Mouse (Mus musculus) frontal cortex, postnatal 14 days (tissue): Measurements from ENCODE around the gene Srsf9.
A peak's percentile ranks its signal among the peaks of the same experiment; 100 is the strongest.
"Not testable (repeated sequence)": the region's sequence is repeated elsewhere in the genome, so short reads cannot be mapped to it uniquely, and the experiment has no call there.

Source experiments
- DNase-seq, 2 experiments: peaks; one replicate each; pipeline ENCODE4 v3.0.0; 2022; ENCODE audit warnings: low spot score in 2 of 2

The Srsf9 gene

DNA sequence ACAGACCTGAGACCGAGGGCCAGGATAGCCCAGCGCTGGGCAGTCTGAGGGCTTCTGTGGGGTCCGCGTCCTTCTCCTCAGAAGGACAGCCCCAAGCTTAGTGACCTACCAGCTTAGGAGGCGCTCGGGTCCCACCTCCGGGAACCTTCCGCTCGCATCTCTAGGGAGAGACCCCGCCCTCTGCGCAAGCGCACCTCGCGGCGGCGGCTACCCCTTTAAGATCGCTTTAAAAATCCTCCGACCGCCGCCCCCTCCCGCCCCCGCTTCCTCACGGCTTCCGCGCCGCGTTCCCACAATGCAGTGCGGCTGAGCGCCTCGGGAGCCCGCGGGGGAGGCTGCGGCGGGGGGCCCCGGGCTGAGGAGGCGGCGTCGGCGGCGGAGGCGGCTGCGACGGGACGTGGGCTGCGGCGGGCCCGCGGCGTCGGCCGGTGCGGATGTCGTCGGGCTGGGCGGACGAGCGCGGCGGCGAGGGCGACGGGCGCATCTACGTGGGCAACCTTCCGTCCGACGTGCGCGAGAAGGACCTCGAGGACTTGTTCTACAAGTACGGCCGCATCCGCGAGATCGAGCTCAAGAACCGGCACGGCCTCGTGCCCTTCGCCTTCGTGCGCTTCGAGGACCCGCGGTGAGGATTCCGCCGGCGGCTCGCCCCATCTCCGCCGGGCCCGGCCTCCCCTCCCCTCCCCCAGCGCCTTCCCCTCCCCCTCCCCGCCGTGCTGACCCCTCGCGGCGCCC lies at the start of gene Srsf9:
Gene Srsf9, plus strand, starts transcription at position 303 of the 735 bp plus-strand sequence.
- peak; percentile 88 to 91 for DNase-seq

DNA sequence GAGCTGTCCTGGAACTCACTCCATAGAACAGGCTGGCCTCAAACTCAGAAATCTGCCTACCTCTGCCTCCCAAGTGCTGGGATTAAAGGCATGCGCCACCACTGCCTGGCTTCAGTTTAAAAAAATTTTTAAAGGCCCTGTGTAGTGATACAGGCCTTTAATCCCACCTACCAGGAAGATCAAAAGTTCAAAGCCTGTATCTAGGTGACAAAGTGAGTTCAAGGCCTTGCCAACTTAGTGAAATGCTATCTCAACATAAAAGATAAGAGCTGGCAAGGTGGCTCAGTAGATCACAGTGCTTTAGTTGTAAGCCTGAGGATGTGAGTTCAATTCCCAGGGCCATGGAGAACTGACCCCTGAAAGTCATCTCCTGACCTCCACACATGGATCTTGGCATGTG lies 48.9 kb upstream of the Srsf9 start:
- DNase-seq = no peak

DNA sequence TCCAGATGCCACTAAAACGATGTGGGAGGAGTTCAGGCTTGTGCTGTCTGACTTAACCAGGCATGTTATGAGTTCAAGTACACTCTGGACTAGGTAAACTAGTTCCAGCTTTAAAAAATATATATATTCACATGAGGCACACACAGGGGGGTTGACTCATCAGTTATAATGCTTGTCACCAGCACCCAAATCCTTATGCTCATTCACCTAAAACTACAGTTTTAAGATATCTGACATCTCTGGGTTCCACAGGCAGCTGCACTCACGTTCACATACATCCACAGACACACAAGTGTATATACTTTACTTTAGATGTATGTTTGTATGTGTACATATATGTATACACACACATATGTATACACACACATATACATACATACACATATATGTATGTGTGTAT lies 48.2 kb upstream of the Srsf9 start:
- no peak for DNase-seq

DNA sequence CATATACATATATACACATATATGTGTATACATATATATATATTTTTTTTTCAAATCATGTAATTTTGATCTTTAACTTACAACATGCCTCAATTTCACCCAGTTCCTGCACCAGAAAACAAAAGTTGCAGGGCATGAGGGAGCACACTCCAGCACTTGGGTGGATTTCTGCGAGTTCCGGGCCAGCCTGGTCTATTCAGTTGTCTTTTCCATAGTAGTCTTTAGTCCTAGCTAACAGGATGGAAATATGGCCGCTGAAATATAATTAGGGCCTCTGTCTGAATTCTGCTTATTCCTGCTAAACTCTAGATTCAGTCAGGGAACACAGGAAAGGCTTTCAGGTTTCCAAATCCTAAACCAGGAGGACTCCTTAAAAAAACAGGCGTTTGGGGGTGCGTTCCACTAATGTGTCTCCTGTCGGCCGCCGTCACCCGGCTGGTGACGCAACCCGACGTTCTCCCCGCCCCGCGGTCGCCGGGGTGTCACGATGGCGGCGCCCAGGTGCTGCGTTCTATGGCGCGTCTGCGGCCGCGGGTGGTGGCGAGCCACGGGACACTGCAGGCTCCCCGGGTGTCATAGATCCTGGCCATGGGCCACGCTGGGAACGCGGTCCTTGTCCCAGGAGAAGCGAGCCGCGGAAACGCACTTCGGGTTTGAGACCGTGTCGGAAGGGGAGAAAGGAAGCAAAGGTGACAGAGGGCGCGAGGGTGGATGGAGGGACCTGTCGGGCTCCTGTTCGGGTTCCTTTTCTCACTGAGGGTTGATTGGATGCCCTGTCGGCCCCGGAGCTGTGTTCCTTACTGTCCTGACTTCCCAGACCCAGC lies 47.5 kb upstream of the Srsf9 start, which contains the start of gene Coq5:
Gene Coq5, plus strand, starts transcription at position 441 of the 824 bp plus-strand sequence.
- peak; percentile 70 to 78 for DNase-seq

DNA sequence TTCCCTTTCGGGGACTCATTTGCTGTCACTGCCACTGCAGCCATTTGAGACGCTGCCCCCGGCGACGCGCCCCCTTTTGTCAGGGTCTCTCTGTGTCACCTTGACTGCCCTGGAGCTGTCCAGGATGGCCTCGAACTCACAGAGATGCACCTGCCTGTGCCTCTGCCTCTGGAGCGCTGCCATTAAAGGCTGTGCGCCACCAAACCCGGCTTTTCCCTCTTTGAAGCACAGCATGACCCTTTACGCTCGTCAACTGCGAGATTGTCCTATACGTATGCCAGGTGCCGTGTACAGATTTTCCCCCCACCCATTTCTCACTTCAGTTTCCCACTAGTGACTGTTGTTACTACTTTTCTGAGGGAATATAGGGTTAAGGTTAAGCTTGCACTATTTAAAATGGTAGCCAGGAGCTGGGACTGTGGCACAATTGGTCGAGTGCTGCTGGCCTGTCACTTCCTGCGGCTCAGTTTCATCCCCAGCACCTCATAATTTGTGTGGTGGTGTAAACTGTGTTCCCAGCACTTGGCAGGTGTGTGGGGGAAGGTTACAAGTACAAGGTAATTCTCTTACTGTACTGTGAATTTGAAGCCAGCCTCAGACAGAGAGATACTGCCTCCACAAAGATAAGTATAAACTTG lies 46.8 kb upstream of the Srsf9 start:
- no peak for DNase-seq

DNA sequence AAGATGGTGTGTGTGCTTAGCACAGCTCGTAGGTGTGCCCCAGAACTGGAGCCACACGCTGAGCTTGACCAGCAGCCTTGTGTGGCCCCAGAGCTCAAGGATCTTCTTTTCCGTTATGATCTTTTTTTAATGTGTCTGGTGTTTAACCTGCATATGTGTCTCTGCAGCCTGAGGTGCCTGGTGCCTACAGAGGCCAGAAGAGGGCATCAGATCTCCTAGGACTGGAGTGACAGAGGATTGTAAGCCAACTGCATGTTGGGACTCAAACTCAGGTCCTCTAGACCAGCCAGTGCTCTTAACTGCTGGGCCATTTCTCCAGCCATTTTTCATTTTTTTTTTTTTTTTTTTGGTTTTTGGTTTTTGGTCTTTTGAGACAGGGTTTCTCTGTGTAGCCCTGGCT lies 42.2 kb upstream of the Srsf9 start:
- no peak for DNase-seq

DNA sequence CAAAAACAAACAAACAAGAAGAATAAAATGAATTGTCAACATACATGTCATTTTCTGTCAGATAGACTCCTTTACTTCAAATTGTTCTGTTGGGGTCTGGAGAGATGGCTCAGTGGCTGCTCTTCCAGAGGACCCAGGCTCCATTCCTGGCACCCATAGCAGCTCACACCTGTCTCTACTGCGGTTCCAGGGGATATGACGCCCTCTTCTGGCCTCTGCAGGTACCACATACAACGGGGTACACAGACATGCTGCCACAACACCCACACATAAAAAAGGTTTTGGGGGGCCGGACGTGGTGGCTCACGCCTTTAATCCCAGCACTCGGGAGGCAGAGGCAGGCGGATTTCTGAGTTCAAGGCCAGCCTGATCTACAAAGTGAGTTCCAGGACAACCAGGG lies 32.8 kb upstream of the Srsf9 start:
- DNase-seq = no peak

DNA sequence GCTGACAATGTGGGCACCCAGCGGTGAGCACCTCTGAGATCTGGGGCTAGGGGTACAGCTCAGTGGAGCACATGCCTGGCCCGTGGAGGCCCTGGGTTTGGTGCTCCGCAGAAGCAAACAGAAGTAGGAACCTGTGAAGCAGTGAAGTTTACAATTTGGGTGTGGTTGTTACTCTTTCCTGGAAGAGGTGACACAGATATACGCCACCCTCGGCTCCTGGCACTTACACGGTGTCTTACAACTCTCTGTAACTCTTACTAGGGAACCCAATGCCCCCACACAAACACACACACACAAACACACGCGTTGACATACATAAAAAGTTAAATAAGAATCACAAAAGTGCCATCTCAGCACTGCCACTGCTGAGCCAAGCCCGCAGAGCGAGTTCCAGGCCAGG lies 30.6 kb upstream of the Srsf9 start:
- DNase-seq = no peak

DNA sequence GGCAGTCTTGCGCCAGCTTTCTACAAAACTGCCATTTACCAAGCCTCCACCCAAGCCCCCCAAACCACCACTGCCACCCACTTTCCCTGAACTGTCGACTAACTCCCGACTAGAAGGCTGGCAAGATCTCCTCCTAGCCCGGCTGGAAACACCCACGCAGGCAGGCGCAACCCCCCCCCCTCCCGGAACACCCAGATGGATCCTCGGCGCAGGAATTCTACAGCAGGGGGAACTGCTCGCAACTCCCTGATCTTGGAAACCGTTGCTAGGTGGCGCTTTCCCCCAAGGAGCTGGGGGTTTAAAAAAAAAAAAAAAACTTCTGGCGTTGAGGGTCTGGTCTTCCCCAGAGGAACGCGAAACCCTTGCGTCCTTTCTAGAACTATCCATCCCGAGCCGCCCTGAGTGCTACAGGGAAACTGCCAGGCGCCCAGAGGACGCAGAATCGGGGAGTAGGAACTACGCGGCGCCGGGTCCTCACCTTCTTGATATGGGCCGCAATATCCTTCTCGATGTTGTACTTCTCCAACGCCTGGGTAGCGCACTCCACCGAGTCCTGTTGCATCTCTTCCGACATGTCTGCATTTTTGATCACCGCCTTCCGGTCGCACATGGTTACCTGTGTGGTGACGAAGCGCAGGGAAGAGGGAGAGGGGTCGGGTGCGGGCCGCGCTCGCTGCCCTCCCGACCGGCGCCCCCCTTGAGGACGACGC lies 26.8 kb upstream of the Srsf9 start:
- peak; percentile 46 to 49 for DNase-seq

DNA sequence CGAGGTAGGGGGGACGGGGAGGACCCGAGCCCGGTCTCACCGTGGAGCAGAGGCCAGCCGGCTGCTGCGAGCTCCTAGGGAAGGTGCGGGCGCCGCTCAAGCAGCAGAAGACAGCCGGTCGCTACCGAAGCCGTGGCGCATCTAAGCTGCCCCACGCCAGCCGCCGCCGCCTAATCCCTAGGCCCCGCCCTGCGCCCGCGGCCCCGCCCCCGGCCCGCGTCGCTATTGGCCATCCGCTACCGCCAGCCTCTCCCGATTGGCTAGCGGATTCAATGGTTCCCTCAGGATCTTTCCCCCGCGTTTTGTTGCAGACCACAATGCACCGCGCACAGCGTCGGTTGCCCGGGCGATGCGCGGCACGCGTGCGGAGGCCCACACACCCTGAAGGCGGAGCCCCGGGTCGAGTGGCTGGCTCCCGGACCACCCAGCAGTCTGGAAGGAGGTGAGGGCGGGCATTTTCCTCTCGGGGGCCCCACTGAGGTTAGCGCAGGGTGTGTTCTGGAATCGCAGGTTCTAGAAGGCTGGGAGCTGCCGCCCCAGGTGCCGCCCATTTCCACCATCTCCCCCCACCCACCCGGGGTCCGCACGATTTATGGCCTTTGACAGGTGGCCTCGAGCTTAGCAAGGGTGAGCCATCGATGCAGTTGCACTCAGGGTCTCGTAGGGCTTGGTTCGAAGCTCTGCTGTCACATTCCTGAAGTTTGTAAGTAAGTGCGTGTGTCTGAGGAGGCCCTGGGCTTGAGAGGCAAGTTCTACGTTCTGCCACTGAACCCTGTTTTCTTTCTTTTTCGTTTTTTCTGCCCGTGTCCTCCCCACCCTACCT lies 26.0 kb upstream of the Srsf9 start, which contains the start of gene Dynll1:
Gene Dynll1, minus strand, starts transcription at position 208 of the 823 bp plus-strand sequence.
- DNase-seq = peak; percentile 99

DNA sequence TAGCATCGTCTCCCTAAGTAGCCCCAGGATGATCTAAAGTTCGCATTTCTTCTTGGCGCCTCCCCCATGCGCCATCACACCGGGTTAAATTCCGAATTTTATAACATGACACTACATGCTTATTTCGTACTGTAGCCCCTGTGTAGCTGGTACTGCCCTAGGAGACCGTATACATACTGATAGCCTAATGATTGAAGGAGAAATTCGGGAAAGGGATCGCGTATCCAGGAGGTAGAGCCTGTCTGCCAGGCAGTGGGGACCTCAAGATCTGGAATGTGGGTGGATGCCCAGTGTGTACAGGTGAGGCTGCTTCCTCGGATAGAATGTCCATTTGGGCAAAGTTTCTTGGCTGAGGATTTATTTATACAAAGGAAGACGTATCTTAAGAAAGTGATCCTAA lies 25.4 kb upstream of the Srsf9 start:
- no peak for DNase-seq

DNA sequence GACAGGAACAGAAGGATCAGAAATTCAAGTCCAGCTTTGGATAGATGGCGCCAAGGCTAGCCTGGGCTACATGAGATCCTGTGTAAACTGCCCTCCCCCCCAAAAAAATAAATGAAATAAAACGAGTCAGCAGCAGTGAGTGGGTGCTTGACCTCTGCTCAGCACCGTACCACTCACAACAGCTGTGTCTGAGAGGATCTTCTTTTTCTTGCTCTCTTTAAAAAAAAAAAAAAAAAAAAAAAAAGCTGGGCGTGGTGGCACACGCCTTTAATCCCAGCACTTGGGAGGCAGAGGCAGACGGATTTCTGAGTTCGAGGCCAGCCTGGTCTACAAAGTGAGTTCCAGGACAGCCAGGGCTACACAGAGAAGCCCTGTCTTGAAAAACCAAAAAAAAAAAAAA lies 24.8 kb upstream of the Srsf9 start:
- DNase-seq = not testable (repeated sequence)

DNA sequence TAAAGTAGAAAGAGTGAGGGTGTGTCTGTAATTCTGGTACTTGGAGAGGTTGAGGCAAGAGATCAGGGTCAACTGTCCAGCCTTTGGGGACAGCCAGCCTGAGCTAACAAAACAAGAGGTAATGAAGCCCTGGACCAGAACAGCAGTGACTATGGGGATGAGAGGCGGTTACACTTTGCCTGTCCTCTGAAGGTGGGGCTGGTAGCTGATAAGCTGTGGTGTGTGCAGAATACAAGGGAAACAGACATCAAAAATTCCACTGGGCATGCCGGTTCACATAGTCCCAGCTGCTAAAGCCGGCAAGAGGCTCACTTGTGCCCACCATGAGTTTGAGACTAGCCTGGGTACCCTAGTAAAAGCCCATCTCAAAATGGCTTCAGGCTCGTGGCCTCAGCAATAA lies 14.6 kb upstream of the Srsf9 start:
- DNase-seq = no peak

DNA sequence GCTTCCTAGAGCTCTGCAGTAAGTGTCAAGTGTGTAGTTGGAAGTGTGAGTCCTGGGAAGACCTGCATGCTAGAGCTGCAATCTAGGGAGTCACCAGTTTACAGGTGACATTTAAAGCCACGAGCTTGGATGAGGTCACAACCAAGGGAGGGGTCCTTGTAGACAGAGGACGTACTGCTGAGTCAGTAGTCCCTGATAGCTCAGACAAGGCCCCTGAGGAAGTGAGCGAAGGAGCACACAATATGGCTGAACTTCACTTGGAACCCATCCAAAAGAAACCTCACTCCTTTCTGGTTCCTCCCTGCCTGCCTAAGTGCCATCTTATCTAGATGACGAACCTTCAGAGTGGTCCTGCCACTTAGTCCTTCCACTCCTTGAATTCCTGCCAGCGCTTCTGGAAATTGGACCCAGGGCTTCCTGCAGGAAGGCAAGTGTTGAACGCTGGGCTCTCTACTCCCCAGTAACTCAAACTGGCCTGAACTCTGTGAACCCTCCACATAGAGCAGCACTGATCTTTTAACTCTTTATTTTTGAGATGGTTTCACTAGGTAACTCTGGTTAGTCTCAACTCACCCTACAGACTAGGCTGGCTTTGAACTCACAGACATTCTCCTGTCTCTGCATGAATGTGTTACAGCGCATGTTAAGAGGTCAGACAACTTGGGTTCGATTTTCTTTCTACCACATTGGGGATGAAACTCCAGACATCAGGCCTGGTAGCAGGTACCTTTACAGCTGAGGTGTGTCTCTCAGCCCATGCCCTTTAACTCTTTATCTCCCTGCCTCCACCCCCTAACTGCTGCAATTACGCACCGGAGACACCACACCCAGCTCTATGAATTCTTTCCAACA lies 13.9 kb upstream of the Srsf9 start:
- no peak for DNase-seq

DNA sequence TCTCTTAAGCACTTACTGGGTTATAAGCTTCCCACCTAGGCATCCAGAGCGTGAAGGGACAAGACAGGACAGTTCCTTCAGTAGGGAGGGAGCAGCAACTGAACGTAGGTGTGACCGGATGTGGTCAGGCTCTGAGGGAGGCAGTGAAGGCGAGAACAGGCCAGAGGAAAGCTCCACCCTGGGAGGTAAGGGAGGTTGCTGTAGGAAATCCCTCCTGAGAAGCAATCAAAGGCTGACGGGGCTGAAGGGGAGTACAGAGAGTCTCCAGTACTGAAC lies 13.4 kb upstream of the Srsf9 start:
- no peak for DNase-seq

DNA sequence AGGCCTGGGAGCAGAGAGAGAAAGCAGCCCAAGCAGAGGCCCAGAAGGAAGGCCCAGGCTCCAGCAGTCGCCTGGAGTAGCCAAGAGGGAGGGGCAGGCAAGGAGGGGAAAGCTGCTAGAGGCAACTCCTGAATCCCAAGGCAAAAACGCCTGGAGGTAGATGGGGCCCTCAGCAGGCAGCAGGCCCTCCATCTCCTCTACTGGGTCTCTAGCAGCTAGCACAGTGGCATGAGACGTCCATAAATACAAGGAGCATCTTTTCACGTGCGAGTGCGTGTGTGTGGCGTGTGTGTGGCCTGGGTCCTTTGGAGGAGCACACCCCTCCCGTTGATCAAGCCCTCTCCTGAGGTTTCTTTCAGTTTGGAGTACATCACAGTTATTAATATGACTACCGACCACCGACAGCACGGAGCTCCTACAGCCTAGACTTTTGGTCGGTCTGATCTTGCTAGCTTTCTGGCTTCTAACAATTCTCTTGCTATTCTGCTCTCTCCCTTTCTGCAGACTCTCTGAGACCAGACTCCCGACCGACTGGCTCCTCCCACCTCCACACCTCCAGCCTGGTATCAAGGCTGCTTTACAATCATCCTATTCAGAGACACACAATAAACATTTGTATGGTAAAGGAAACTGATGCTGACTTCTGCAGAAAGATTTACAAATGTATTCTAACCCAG lies 9.9 kb upstream of the Srsf9 start:
- no peak for DNase-seq

DNA sequence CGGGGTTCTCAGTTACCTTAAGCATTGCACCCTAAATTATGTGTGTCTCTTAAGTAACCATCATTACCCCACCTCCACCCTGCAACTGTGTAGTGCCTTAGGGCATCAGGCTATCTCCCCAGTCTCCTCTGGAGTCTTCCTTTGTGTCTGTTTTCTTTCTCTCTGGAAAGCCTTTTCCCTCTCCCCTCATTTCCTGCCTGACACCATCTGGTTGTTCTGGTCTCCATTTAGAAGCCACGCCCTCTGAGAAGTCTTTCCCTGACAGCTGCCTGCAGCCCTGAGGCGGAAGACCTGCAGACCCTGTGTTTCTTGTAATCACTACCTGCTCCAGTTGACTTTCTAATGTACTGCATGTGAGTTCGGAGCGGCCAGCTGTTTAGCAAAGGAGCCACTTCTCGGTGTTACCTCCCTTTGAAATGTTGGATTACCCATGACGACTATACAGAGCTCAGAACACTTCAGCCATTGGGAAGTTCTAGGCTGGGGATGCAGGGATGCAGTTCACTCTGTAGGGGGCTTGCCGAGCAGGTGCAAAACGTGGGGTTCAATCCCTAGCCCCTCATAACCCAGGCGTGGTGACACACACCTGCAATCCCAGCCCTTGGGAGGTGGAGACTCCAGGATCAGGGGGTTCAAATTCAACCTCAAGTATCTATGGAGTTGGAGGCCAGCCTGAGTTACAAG lies 9.2 kb upstream of the Srsf9 start:
- no peak for DNase-seq

DNA sequence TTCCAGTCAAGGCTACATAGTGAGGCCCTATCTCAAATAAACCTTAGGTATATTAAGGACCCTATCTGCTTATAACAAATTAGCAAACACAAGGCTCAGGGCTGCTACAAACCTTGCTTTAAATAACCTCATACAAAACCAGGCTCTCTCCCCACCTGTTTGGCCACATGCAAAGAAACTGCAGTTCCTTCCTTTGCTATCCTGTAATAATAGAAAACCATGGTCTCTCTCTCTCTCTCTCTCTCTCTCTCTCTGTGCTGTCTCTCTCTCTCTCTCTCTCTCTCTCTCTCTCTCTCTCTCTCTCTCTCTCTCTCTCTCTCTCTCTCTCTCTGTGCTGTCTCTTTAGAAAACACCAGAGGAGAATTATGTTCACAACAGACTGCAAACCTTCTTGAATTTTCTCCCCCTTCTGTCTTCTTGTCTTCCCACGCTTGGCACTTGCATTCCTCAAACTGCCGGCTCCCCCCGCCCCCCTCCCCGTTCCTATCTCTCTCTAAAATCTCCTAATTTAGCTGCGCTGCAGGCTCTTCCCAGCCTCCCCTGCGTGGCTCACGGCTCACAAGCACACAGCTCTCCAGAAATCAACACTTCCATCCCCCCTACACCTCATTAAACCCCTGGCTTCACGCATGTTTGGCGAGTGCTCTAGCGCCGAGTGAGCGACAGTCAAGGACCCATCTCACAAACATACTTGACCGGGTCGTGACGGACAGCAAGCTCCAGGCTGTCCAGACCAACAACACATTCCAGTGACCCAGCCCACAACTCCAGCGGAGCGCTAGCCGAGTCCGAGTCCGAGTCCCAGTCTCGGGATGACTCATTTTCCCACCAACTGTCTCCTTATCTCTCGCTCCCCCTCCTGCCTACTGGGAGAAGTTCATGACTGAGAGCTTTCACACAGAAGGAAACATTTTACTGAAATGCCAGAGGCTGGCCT lies 7.7 kb upstream of the Srsf9 start:
- peak; percentile 71 to 79 for DNase-seq
